Mouse (Mus musculus): ENCODE results near the gene Lrit2. TPM values are rescaled to one million over a fixed set of nuclear protein-coding genes. Genes with fewer than 3 reads are reported as not detected.
A peak's percentile ranks its signal among the peaks of the same experiment; 100 is the strongest.

Gene Lrit2
- polyA plus RNA-seq, 1 experiment from 2014 or later, result not detected

GRCm38 (mm10) chr14:37064849-37065248 lies 2.9 kb upstream of the Lrit2 start:
- 67% methylated on average over 2 of the region's 2 CpGs for WGBS
- H3K27ac ChIP-seq (ENCODE audit: low read depth, low read length), result no peak overlapping the region
- no peak overlapping the region for H3K4me2 ChIP-seq (ENCODE audit: low read depth, low read length, severe bottlenecking)
- DNase-seq (ENCODE audit: low spot score) (no peak), ATAC-seq (replicated peaks; ENCODE audit: low FRiP score) (no peak)
- no peaks in the 10 kb centered on the region for H3K4me1 ChIP-seq (replicated peaks; ENCODE audit: control insufficient read depth, insufficient read depth, low read length)
- no peaks in the 10 kb centered on the region for H3K9me3 ChIP-seq (ENCODE audit: control insufficient read depth, low read length)
- H3K36me3 ChIP-seq (ENCODE audit: control insufficient read depth, insufficient read depth, low read length), result no peaks in the 10 kb centered on the region
- no peak overlapping the region for H3K4me3 ChIP-seq (ENCODE audit: low read depth, low read length)
- no peak overlapping the region for H3K9ac ChIP-seq (ENCODE audit: low read length)
- no peaks in the 10 kb centered on the region for H3K27me3 ChIP-seq (ENCODE audit: control insufficient read depth, insufficient read depth, low read length)

DNA sequence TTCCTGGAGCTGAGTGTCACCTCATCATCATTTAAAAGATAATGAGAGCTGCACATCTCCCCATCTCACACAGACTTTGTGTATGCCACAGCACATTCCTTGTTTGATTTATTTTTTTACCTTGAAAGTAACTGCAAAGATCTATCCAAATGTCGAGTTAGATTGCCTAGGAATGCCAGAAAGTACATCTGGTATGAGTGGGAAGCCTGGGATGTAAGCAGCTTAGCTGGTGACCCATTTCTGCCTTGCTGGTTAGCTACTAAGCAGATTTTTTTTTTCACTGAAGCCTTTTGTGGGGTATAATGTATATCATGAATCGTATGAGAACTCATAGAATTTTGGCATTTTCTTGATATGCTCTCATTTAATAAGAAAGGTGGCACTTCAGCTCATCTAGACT lies 1.1 kb upstream of the Lrit2 start:
- Histone ChIP-seq H3K27ac (ENCODE audit: low read depth, low read length) (no peak overlapping the region), H3K4me1 (replicated peaks; ENCODE audit: control insufficient read depth, insufficient read depth, low read length) (no peaks in the 10 kb centered on the region), H3K36me3 (ENCODE audit: control insufficient read depth, insufficient read depth, low read length) (no peaks in the 10 kb centered on the region), H3K9ac (ENCODE audit: low read length) (no peak overlapping the region), H3K4me2 (ENCODE audit: low read depth, low read length, severe bottlenecking) (no peak overlapping the region), H3K9me3 (ENCODE audit: control insufficient read depth, low read length) (no peaks in the 10 kb centered on the region), H3K27me3 (ENCODE audit: control insufficient read depth, insufficient read depth, low read length) (no peaks in the 10 kb centered on the region), H3K4me3 (ENCODE audit: low read depth, low read length) (no peak overlapping the region)
- 76% methylated on average over 2 of the region's 2 CpGs for WGBS
- no peak for DNase-seq (ENCODE audit: low spot score)
- no peak for ATAC-seq (replicated peaks; ENCODE audit: low FRiP score)

DNA sequence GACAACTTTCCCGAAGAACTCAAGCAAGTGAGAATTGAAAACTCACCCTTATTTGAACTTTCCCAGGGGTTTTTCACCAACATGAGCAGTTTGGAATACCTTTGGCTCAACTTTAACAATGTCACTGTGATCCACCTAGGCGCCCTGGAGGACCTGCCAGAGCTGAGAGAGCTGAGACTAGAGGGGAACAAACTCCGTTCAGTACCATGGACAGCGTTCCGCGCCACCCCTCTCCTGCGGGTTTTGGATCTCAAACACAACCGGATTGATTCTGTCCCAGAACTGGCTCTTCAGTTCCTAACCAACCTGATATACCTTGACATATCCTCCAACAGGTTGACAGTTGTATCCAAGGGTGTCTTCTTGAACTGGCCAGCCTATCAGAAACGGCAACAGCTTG lies 787 bp downstream of the Lrit2 start:
- Histone ChIP-seq H3K4me2 (ENCODE audit: low read depth, low read length, severe bottlenecking) (no peak overlapping the region), H3K36me3 (ENCODE audit: control insufficient read depth, insufficient read depth, low read length) (no peaks in the 10 kb centered on the region), H3K4me1 (replicated peaks; ENCODE audit: control insufficient read depth, insufficient read depth, low read length) (no peaks in the 10 kb centered on the region), H3K9me3 (ENCODE audit: control insufficient read depth, low read length) (no peaks in the 10 kb centered on the region), H3K9ac (ENCODE audit: low read length) (no peak overlapping the region), H3K27me3 (ENCODE audit: control insufficient read depth, insufficient read depth, low read length) (no peaks in the 10 kb centered on the region), H3K4me3 (ENCODE audit: low read depth, low read length) (no peak overlapping the region), H3K27ac (ENCODE audit: low read depth, low read length) (no peak overlapping the region)
- WGBS, result 17% methylated on average over 9 of the region's 9 CpGs
- DNase-seq (ENCODE audit: low spot score), result peak; percentile 81
- ATAC-seq (replicated peaks; ENCODE audit: low FRiP score), result no peak

DNA sequence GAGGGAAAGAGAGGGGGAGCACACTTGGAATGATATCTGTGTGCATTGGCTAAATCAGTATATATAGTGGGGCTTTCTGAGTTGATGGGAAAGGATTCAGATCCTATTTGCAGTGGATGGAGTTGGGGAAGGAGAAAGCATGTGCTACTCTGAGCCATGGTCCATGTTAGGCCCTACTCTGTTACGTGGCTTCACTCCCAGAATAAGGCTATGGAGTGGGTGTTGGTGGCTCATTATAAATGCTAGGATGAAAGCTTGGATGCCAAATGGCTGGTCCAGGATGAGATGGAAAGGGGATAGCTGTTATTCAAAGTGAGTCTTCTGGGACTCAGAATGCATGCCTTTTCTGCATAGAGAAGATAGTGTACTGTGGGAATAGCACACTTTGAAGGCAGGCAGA lies 13.0 kb downstream of the Lrit2 start:
- Histone ChIP-seq H3K27ac (ENCODE audit: low read depth, low read length) (no peak overlapping the region), H3K4me2 (ENCODE audit: low read depth, low read length, severe bottlenecking) (no peak overlapping the region), H3K4me3 (ENCODE audit: low read depth, low read length) (no peak overlapping the region), H3K4me1 (replicated peaks; ENCODE audit: control insufficient read depth, insufficient read depth, low read length) (no peaks in the 10 kb centered on the region), H3K9ac (ENCODE audit: low read length) (no peak overlapping the region), H3K36me3 (ENCODE audit: control insufficient read depth, insufficient read depth, low read length) (no peaks in the 10 kb centered on the region), H3K27me3 (ENCODE audit: control insufficient read depth, insufficient read depth, low read length) (no peaks in the 10 kb centered on the region), H3K9me3 (ENCODE audit: control insufficient read depth, low read length) (no peaks in the 10 kb centered on the region)
- DNase-seq (ENCODE audit: low spot score) (no peak), ATAC-seq (replicated peaks; ENCODE audit: low FRiP score) (no peak)
- WGBS, result 95% methylated on average over 1 of the region's 1 CpGs

DNA sequence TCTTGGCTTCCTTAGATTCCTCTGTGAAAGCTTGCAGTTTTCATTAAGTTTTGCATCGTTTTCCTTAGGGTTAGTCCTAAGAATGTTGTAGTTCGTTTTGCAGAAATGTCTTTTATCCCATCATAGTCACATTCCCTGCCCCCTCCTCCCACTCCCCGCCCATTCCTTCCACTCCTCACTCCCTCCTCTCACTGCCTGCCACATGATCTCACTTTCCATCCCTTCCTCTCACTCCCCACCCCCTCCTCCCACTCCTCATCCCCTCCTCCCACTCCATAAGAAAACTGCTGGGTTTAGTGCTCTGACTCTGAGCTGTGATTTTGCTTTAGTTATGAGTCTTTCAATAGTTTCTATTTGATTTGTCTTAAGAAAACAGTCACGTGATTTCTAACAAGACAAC lies 16.0 kb downstream of the Lrit2 start:
- Histone ChIP-seq H3K27ac (ENCODE audit: low read depth, low read length) (no peak overlapping the region), H3K9ac (ENCODE audit: low read length) (no peak overlapping the region), H3K4me3 (ENCODE audit: low read depth, low read length) (no peak overlapping the region), H3K27me3 (ENCODE audit: control insufficient read depth, insufficient read depth, low read length) (no peaks in the 10 kb centered on the region), H3K36me3 (ENCODE audit: control insufficient read depth, insufficient read depth, low read length) (no peaks in the 10 kb centered on the region), H3K9me3 (ENCODE audit: control insufficient read depth, low read length) (no peaks in the 10 kb centered on the region), H3K4me2 (ENCODE audit: low read depth, low read length, severe bottlenecking) (no peak overlapping the region), H3K4me1 (replicated peaks; ENCODE audit: control insufficient read depth, insufficient read depth, low read length) (no peaks in the 10 kb centered on the region)
- no peak for DNase-seq (ENCODE audit: low spot score)
- ATAC-seq (replicated peaks; ENCODE audit: low FRiP score), result peak; percentile 43; the same call in 1 of the 2 replicates
- WGBS, result 26% methylated on average over 4 of the region's 4 CpGs

GRCm38 (mm10) chr14:37094436-37094835 lies 26.7 kb downstream of the Lrit2 start:
- WGBS, result 73% methylated on average over 6 of the region's 6 CpGs
- Histone ChIP-seq H3K4me2 (ENCODE audit: low read depth, low read length, severe bottlenecking) (no peak overlapping the region), H3K27me3 (ENCODE audit: control insufficient read depth, insufficient read depth, low read length) (peaks cover 8% of the 10 kb centered on the region), H3K36me3 (ENCODE audit: control insufficient read depth, insufficient read depth, low read length) (no peaks in the 10 kb centered on the region), H3K4me1 (replicated peaks; ENCODE audit: control insufficient read depth, insufficient read depth, low read length) (no peaks in the 10 kb centered on the region), H3K9ac (ENCODE audit: low read length) (no peak overlapping the region), H3K27ac (ENCODE audit: low read depth, low read length) (no peak overlapping the region), H3K4me3 (ENCODE audit: low read depth, low read length) (no peak overlapping the region), H3K9me3 (ENCODE audit: control insufficient read depth, low read length) (no peaks in the 10 kb centered on the region)
- no peak for ATAC-seq (replicated peaks; ENCODE audit: low FRiP score)
- DNase-seq (ENCODE audit: low spot score), result no peak

- H3K4me1 ChIP-seq (replicated peaks; ENCODE audit: control insufficient read depth, insufficient read depth, low read length), result no peaks in the 10 kb centered on the region
- no peak overlapping the region for H3K4me2 ChIP-seq (ENCODE audit: low read depth, low read length, severe bottlenecking)
- peaks cover 8% of the 10 kb centered on the region for H3K27me3 ChIP-seq (ENCODE audit: control insufficient read depth, insufficient read depth, low read length)
- H3K9ac ChIP-seq (ENCODE audit: low read length), result no peak overlapping the region
- WGBS, result 81% methylated on average over 4 of the region's 4 CpGs
- no peaks in the 10 kb centered on the region for H3K9me3 ChIP-seq (ENCODE audit: control insufficient read depth, low read length)
- no peak overlapping the region for H3K4me3 ChIP-seq (ENCODE audit: low read depth, low read length)
- no peak for ATAC-seq (replicated peaks; ENCODE audit: low FRiP score)
- no peaks in the 10 kb centered on the region for H3K36me3 ChIP-seq (ENCODE audit: control insufficient read depth, insufficient read depth, low read length)
- no peak overlapping the region for H3K27ac ChIP-seq (ENCODE audit: low read depth, low read length)
- no peak for DNase-seq (ENCODE audit: low spot score)
Observed at GRCm38 (mm10) chr14:37095556-37095955, 27.8 kb downstream of the Lrit2 start.

- H3K9ac ChIP-seq (ENCODE audit: low read length), result peak within 1 kb of the TSS; percentile 35
- no peak within 1 kb of the TSS for H3K27ac ChIP-seq (ENCODE audit: low read depth, low read length)
- ATAC-seq (replicated peaks; ENCODE audit: low FRiP score) (peak; percentile 90), DNase-seq (ENCODE audit: low spot score) (peak; percentile 79)
- H3K36me3 ChIP-seq (ENCODE audit: control insufficient read depth, insufficient read depth, low read length), result no peaks in the 10 kb centered on the region
- WGBS, result under 1% methylated on average over 30 of the region's 30 CpGs
- H3K4me3 ChIP-seq (ENCODE audit: low read depth, low read length), result peak within 1 kb of the TSS; percentile 29
- H3K27me3 ChIP-seq (ENCODE audit: control insufficient read depth, insufficient read depth, low read length), result peaks cover 8% of the 10 kb centered on the region
- no peaks in the 10 kb centered on the region for H3K4me1 ChIP-seq (replicated peaks; ENCODE audit: control insufficient read depth, insufficient read depth, low read length)
- H3K4me2 ChIP-seq (ENCODE audit: low read depth, low read length, severe bottlenecking), result peak within 1 kb of the TSS; percentile 64
- H3K9me3 ChIP-seq (ENCODE audit: control insufficient read depth, low read length), result no peaks in the 10 kb centered on the region
Observed at GRCm38 (mm10) chr14:37097956-37098530, 30.3 kb downstream of the Lrit2 start, which contains the start of gene Cdhr1. Gene Cdhr1 (minus strand): TSS chr14:37098347.

GRCm38 (mm10) chr14:37101531-37101930 lies 33.8 kb downstream of the Lrit2 start:
- peaks cover 8% of the 10 kb centered on the region for H3K27me3 ChIP-seq (ENCODE audit: control insufficient read depth, insufficient read depth, low read length)
- no peak overlapping the region for H3K9ac ChIP-seq (ENCODE audit: low read length)
- no peaks in the 10 kb centered on the region for H3K4me1 ChIP-seq (replicated peaks; ENCODE audit: control insufficient read depth, insufficient read depth, low read length)
- DNase-seq (ENCODE audit: low spot score) (no peak), ATAC-seq (replicated peaks; ENCODE audit: low FRiP score) (no peak)
- H3K4me2 ChIP-seq (ENCODE audit: low read depth, low read length, severe bottlenecking), result no peak overlapping the region
- no peaks in the 10 kb centered on the region for H3K36me3 ChIP-seq (ENCODE audit: control insufficient read depth, insufficient read depth, low read length)
- H3K4me3 ChIP-seq (ENCODE audit: low read depth, low read length), result no peak overlapping the region
- WGBS, result 86% methylated on average over 5 of the region's 5 CpGs
- no peaks in the 10 kb centered on the region for H3K9me3 ChIP-seq (ENCODE audit: control insufficient read depth, low read length)
- no peak overlapping the region for H3K27ac ChIP-seq (ENCODE audit: low read depth, low read length)
